24 mouse cellular contexts compared by ENCODE assay signal in genomic region chr3:47817564-47817963, GRCm38 (mm10).
DNase-seq lines count a peak whose midpoint lies in the region; ATAC-seq and TF ChIP-seq lines count a peak whose summit lies in the region.
"Had no signal": no experiment of that assay in that cellular context is flagged by ENCODE, and none has a peak within 500 bp of the region (broad histone marks: within the 10 kb centered on the region; RNA-seq: fewer than 3 reads in every experiment).

No protein-coding gene starts in this region.

- 65% methylated on average over 4 of the region's 4 CpGs for WGBS in forebrain, embryonic 13.5 days
- 51% methylated on average over 4 of the region's 4 CpGs for WGBS in forebrain, postnatal 0 days
- 82% methylated on average over 4 of the region's 4 CpGs for WGBS in midbrain, embryonic 15.5 days
- WGBS in midbrain, embryonic 16.5 days: 81% methylated on average over 4 of the region's 4 CpGs

- no peaks in the 10 kb centered on the region for H3K27me3 ChIP-seq in forebrain, embryonic 13.5 days
- no peaks in the 10 kb centered on the region for H3K27me3 ChIP-seq in forebrain, postnatal 0 days (ENCODE audit: insufficient read depth, low read length)
- no peaks in the 10 kb centered on the region for H3K27me3 ChIP-seq in midbrain, embryonic 15.5 days (replicated peaks)
- no peaks in the 10 kb centered on the region for H3K27me3 ChIP-seq in midbrain, embryonic 16.5 days (ENCODE audit: control insufficient read depth, insufficient read depth, low read depth, low read length)
- H3K27me3 ChIP-seq: embryonic facial prominence, embryonic 12.5 days; heart, embryonic 12.5 days; liver, embryonic 13.5 days; stomach, embryonic 15.5 days had no signal

- peak; percentile 48; the same call in 1 of the 2 replicates for ATAC-seq in forebrain, embryonic 13.5 days
- ATAC-seq in forebrain, postnatal 0 days: no peak; the same call in 1 of the 2 replicates
- ATAC-seq in midbrain, embryonic 15.5 days (replicated peaks): 0 out of 2 replicates have a peak, but pooled peaks have one; percentile 27
- no peak for ATAC-seq in midbrain, embryonic 16.5 days
- ATAC-seq: CD4-positive, CD25-positive, alpha-beta regulatory T cell, adult 4 months; intestine, postnatal 0 days had no signal

- H3K27ac ChIP-seq in forebrain, embryonic 13.5 days: no peak overlapping the region
- H3K27ac ChIP-seq in forebrain, postnatal 0 days (ENCODE audit: low read depth, low read length): no peak overlapping the region
- no peak overlapping the region for H3K27ac ChIP-seq in midbrain, embryonic 15.5 days
- H3K27ac ChIP-seq in midbrain, embryonic 16.5 days (ENCODE audit: low read length): no peak overlapping the region
- H3K27ac ChIP-seq: embryonic facial prominence, embryonic 12.5 days; gastrocnemius, adult 2 months; liver, embryonic 13.5 days; stomach, embryonic 15.5 days had no signal

- peaks cover 7% of the 10 kb centered on the region for H3K9me3 ChIP-seq in forebrain, embryonic 13.5 days (replicated peaks)
- peaks cover 7% of the 10 kb centered on the region; the same call in 1 of the 2 replicates for H3K9me3 ChIP-seq in forebrain, postnatal 0 days (ENCODE audit: low read length)
- no peaks in the 10 kb centered on the region for H3K9me3 ChIP-seq in midbrain, embryonic 15.5 days
- no peaks in the 10 kb centered on the region for H3K9me3 ChIP-seq in midbrain, embryonic 16.5 days (replicated peaks; ENCODE audit: control insufficient read depth, low read length, poor library complexity, severe bottlenecking)
- H3K9me3 ChIP-seq: embryonic facial prominence, embryonic 12.5 days; liver, embryonic 13.5 days; stomach, embryonic 15.5 days had no signal

- no peak overlapping the region for H3K4me3 ChIP-seq in forebrain, embryonic 13.5 days
- H3K4me3 ChIP-seq in forebrain, postnatal 0 days (ENCODE audit: low read depth, low read length): no peak overlapping the region
- H3K4me3 ChIP-seq in midbrain, embryonic 15.5 days: no peak overlapping the region
- H3K4me3 ChIP-seq in midbrain, embryonic 16.5 days (ENCODE audit: low read depth, low read length): no peak overlapping the region
- H3K4me3 ChIP-seq: embryonic facial prominence, embryonic 12.5 days; erythroblast, embryonic 14.5 days; gastrocnemius, adult 2 months; heart, embryonic 12.5 days; liver, embryonic 13.5 days; stomach, embryonic 15.5 days had no signal

- no peak for TF ChIP-seq POLR2A in brain, embryonic 14.5 days (IDR thresholded peaks at IDR 0.05; ENCODE audit: borderline replicate concordance, extremely low read depth, insufficient read depth, insufficient read length, poor library complexity, severe bottlenecking)

- H3K36me3 ChIP-seq in forebrain, embryonic 13.5 days (ENCODE audit: poor library complexity, severe bottlenecking): no peaks in the 10 kb centered on the region
- no peaks in the 10 kb centered on the region for H3K36me3 ChIP-seq in forebrain, postnatal 0 days (ENCODE audit: insufficient read depth)
- no peaks in the 10 kb centered on the region for H3K36me3 ChIP-seq in midbrain, embryonic 15.5 days (replicated peaks)
- no peaks in the 10 kb centered on the region for H3K36me3 ChIP-seq in midbrain, embryonic 16.5 days (ENCODE audit: control insufficient read depth, insufficient read depth, low read length)
- H3K36me3 ChIP-seq: embryonic facial prominence, embryonic 12.5 days; heart, embryonic 12.5 days; liver, embryonic 13.5 days; stomach, embryonic 15.5 days had no signal

- TF ChIP-seq CTCF in forebrain, postnatal 0 days (IDR thresholded peaks at IDR 0.05; ENCODE audit: low read depth): no peak
- no peak for TF ChIP-seq CTCF in brain, embryonic 14.5 days (IDR thresholded peaks at IDR 0.05; ENCODE audit: borderline replicate concordance, extremely low read depth, insufficient read depth, insufficient read length)

- H3K4me2 ChIP-seq in forebrain, embryonic 13.5 days: no peak overlapping the region
- H3K4me2 ChIP-seq in forebrain, postnatal 0 days (ENCODE audit: low read depth): no peak overlapping the region
- no peak overlapping the region for H3K4me2 ChIP-seq in midbrain, embryonic 15.5 days
- H3K4me2 ChIP-seq in midbrain, embryonic 16.5 days (ENCODE audit: low read length): no peak overlapping the region
- H3K4me2 ChIP-seq: embryonic facial prominence, embryonic 12.5 days; heart, embryonic 12.5 days; liver, embryonic 13.5 days; lung, embryonic 14.5 days; stomach, embryonic 15.5 days had no signal

- no peaks in the 10 kb centered on the region for H3K4me1 ChIP-seq in forebrain, embryonic 13.5 days
- H3K4me1 ChIP-seq in forebrain, postnatal 0 days (ENCODE audit: insufficient read depth): no peaks in the 10 kb centered on the region
- H3K4me1 ChIP-seq in midbrain, embryonic 15.5 days: no peaks in the 10 kb centered on the region
- H3K4me1 ChIP-seq in midbrain, embryonic 16.5 days (ENCODE audit: control insufficient read depth, insufficient read depth, low read length): no peaks in the 10 kb centered on the region
- H3K4me1 ChIP-seq: embryonic facial prominence, embryonic 12.5 days; heart, embryonic 12.5 days; liver, embryonic 13.5 days; stomach, embryonic 15.5 days had no signal

- no peak overlapping the region for H3K9ac ChIP-seq in forebrain, embryonic 13.5 days
- no peak overlapping the region for H3K9ac ChIP-seq in forebrain, postnatal 0 days
- H3K9ac ChIP-seq in midbrain, embryonic 15.5 days: no peak overlapping the region
- no peak overlapping the region for H3K9ac ChIP-seq in midbrain, embryonic 16.5 days (ENCODE audit: low read depth, low read length)
- H3K9ac ChIP-seq: embryonic facial prominence, embryonic 12.5 days; heart, embryonic 12.5 days; liver, embryonic 13.5 days; lung, embryonic 14.5 days; stomach, embryonic 15.5 days had no signal

- DNase-seq in forebrain, postnatal 0 days: no peak
- peak; percentile 69 for DNase-seq in brain, embryonic 14.5 days (ENCODE audit: low read depth)
- DNase-seq in retina, embryonic 14.5 days (ENCODE audit: low spot score): peak; percentile 69
- no peak for DNase-seq in gastrocnemius, postnatal 4 days (ENCODE audit: low spot score in 2 of 2)
- no peak for DNase-seq in lung, adult 18-20 months
- DNase-seq: adrenal gland, postnatal 36 days; cerebellum, adult 11-12 months; cerebellum, postnatal 10 days; gastrocnemius, adult 2 months; heart, adult 18-20 months; heart, postnatal 10 days; kidney, postnatal 25 days; liver, embryonic 13.5 days; lung, embryonic 14.5 days; thymus, postnatal 25 days had no signal

Comparison
In these comparisons a context has a peak if more than half of its experiments do, and no peak if none do; other contexts are left out.
1. ATAC-seq: peak in forebrain, embryonic 13.5 days (single experiment) and midbrain, embryonic 15.5 days (single experiment); none in forebrain, postnatal 0 days (single experiment) and midbrain, embryonic 16.5 days (single experiment).
2. DNase-seq: peak in brain, embryonic 14.5 days (single experiment) and retina, embryonic 14.5 days (single experiment); none in forebrain, postnatal 0 days (single experiment), gastrocnemius, postnatal 4 days (0 of 2) and lung, adult 18-20 months (0 of 2).